Mouse (Mus musculus) heart, postnatal 4 days (tissue): ENCODE results near the gene Ktn1. TPM values are rescaled to one million over a fixed set of nuclear protein-coding genes. Genes with fewer than 3 reads are reported as not detected.

Experiments used
- DNase-seq: peaks from one replicate; pipeline ENCODE4 v3.0.0; 2021
- total RNA-seq, 2 experiments: library from RNA; stranded (reverse); gene quantifications; 2 replicates each; pipeline ENCODE4 v1.2.3; 2021

Gene Ktn1
- total RNA-seq, 2 experiments from 2014 or later, result 154 to 156 TPM

GRCm38 (mm10) chr14:47756411-47757065 lies 108.3 kb downstream of the Ktn1 start:
- DNase-seq, result peak; percentile 28

- DNase-seq, result no peak
Measured at GRCm38 (mm10) chr14:47765192-47765591, 116.9 kb downstream of the Ktn1 start.

GRCm38 (mm10) chr14:47765796-47766195 lies 117.5 kb downstream of the Ktn1 start:
- DNase-seq, result no peak

- DNase-seq, result no peak
Measured at GRCm38 (mm10) chr14:47766373-47766772, 118.1 kb downstream of the Ktn1 start.

- no peak for DNase-seq
Measured at GRCm38 (mm10) chr14:47771496-47771895, 123.2 kb downstream of the Ktn1 start.

- no peak for DNase-seq
Measured at GRCm38 (mm10) chr14:47775543-47775942, 127.3 kb downstream of the Ktn1 start.

GRCm38 (mm10) chr14:47776260-47777035 lies 128.2 kb downstream of the Ktn1 start:
- DNase-seq, result no peak

GRCm38 (mm10) chr14:47786112-47786511 lies 137.9 kb downstream of the Ktn1 start:
- no peak for DNase-seq

Other genes starting within 250 kb of the Ktn1 start
- gene Dlgap5, start 230.0 kb upstream of the Ktn1 start, total RNA-seq, result 10 to 100 TPM; 26.5 to 35.0 TPM
- 10 to 100 TPM; 20.4 to 22.3 TPM for gene Fbxo34, start 198.0 kb upstream of the Ktn1 start, total RNA-seq
- 1 to 10 TPM; 6.9 to 7.0 TPM for gene Atg14, start 77.8 kb upstream of the Ktn1 start, total RNA-seq